1 mouse cellular context compared by ENCODE assay signal in genomic region chr2:18672133-18672765, GRCm38 (mm10).
A peak's percentile ranks its signal among the peaks of the same experiment; 100 is the strongest.
TF ChIP-seq lines count a peak whose summit lies in the region.

Gene Commd3, plus strand, starts transcription at chr2:18672384.

TF ChIP-seq in CH12.LX, 34 proteins besides CTCF, POLR2A, EP300 and RAD21 (continued from another document):
- TF ChIP-seq POLR2AphosphoS2 (IDR thresholded peaks at IDR 0.05; ENCODE audit: low read depth, low read length) (0 out of 2 replicates have a peak, but pooled peaks have one; percentile 55), MAFK (IDR thresholded peaks at IDR 0.05; ENCODE audit: insufficient replicate concordance, low read length) (no peak), MAX (IDR thresholded peaks at IDR 0.05; ENCODE audit: low read length) (peak; percentile 88), BHLHE40 (IDR thresholded peaks at IDR 0.05; ENCODE audit: low read depth, low read length) (peak; percentile 89), JUND (conservative IDR thresholded peaks at IDR 0.05; ENCODE audit: low read depth, low read length) (no peak), ZNF384 (IDR thresholded peaks at IDR 0.05; ENCODE audit: low read depth, low read length) (no peak), SIN3A (IDR thresholded peaks at IDR 0.05; ENCODE audit: low read length) (0 out of 2 replicates have a peak, but pooled peaks have one; percentile 46), USF2 (conservative IDR thresholded peaks at IDR 0.05; ENCODE audit: low read depth, low read length) (peak; percentile 78)
